8 mouse cellular contexts compared by ENCODE assay signal in genomic region chr3:68542944-68543501, GRCm38 (mm10).
DNase-seq lines count a peak whose midpoint lies in the region; ATAC-seq and TF ChIP-seq lines count a peak whose summit lies in the region.

No protein-coding gene starts in this region.

- no peak overlapping the region; the same call in 1 of the 2 replicates for H3K27ac ChIP-seq in embryonic facial prominence, embryonic 10.5 days (replicated peaks)
- H3K27ac ChIP-seq in intestine, postnatal 0 days (ENCODE audit: low read depth, low read length): no peak overlapping the region

- H3K4me1 ChIP-seq in embryonic facial prominence, embryonic 10.5 days: peaks cover 10% of the 10 kb centered on the region
- H3K4me1 ChIP-seq in intestine, postnatal 0 days (replicated peaks; ENCODE audit: control insufficient read depth, insufficient read depth, low read length): no peaks in the 10 kb centered on the region

- intact Hi-C loops in left cerebral cortex, postnatal 14 days (cut with DNase I): loop anchor here (2.0 kb wide), 2 partner anchors 48 to 486 kb away; no protein-coding TSS in a partner anchor

- WGBS in embryonic facial prominence, embryonic 10.5 days: 3% methylated on average over 7 of the region's 7 CpGs
- WGBS in intestine, postnatal 0 days: 11% methylated on average over 7 of the region's 7 CpGs

- peak; percentile 81 for TF ChIP-seq CTCF in intestine, postnatal 0 days (IDR thresholded peaks at IDR 0.05; ENCODE audit: low read depth)

- no peaks in the 10 kb centered on the region for H3K9me3 ChIP-seq in embryonic facial prominence, embryonic 10.5 days
- no peaks in the 10 kb centered on the region for H3K9me3 ChIP-seq in intestine, postnatal 0 days (ENCODE audit: control insufficient read depth)

- H3K36me3 ChIP-seq in embryonic facial prominence, embryonic 10.5 days (replicated peaks): no peaks in the 10 kb centered on the region
- no peaks in the 10 kb centered on the region for H3K36me3 ChIP-seq in intestine, postnatal 0 days (ENCODE audit: control insufficient read depth, insufficient read depth)

- no peaks in the 10 kb centered on the region for H3K27me3 ChIP-seq in embryonic facial prominence, embryonic 10.5 days (replicated peaks; ENCODE audit: low read depth, poor library complexity, severe bottlenecking)
- no peaks in the 10 kb centered on the region for H3K27me3 ChIP-seq in intestine, postnatal 0 days (replicated peaks; ENCODE audit: control insufficient read depth, insufficient read depth, low read length)

- H3K4me2 ChIP-seq in intestine, postnatal 0 days (replicated peaks; ENCODE audit: low read depth): peak overlapping the region; percentile 43

- peak; percentile 20 to 30 for DNase-seq in urinary bladder, adult 18-20 months (ENCODE audit: low spot score in 2 of 2)
- no peak for DNase-seq in urinary bladder, postnatal 10 days (ENCODE audit: low spot score)
- DNase-seq in embryonic facial prominence, embryonic 10.5 days (ENCODE audit: low spot score): peak; percentile 67
- peak; percentile 96 for DNase-seq in heart, adult 11 months
- DNase-seq in left cerebral cortex, postnatal 14 days (ENCODE audit: low spot score in 2 of 2): peak; percentile 60 to 82
- DNase-seq in skeletal muscle tissue, adult 2 months (ENCODE audit: low read depth, low spot score): peak; percentile 45

- peak; percentile 64 for ATAC-seq in intestine, postnatal 0 days
- ATAC-seq in megakaryocyte progenitor cell, adult 5-6 weeks (replicated peaks; ENCODE audit: poor library complexity): peak; percentile 98

- H3K4me3 ChIP-seq in embryonic facial prominence, embryonic 10.5 days: peak overlapping the region; percentile 47
- H3K4me3 ChIP-seq in intestine, postnatal 0 days (ENCODE audit: low read depth, low read length): peak overlapping the region; percentile 16; the same call in 1 of the 2 replicates

- H3K9ac ChIP-seq in intestine, postnatal 0 days (ENCODE audit: low read depth, low read length): no peak overlapping the region
